Mouse (Mus musculus): Measurements from ENCODE around the gene Gna11. TPM values are rescaled to one million over a fixed set of nuclear protein-coding genes. Genes with fewer than 3 reads are reported as not detected.
A peak's percentile ranks its signal among the peaks of the same experiment; 100 is the strongest.

The Gna11 gene
- polyA plus RNA-seq, 1 experiment from 2014 or later, result 76.9 TPM

DNA sequence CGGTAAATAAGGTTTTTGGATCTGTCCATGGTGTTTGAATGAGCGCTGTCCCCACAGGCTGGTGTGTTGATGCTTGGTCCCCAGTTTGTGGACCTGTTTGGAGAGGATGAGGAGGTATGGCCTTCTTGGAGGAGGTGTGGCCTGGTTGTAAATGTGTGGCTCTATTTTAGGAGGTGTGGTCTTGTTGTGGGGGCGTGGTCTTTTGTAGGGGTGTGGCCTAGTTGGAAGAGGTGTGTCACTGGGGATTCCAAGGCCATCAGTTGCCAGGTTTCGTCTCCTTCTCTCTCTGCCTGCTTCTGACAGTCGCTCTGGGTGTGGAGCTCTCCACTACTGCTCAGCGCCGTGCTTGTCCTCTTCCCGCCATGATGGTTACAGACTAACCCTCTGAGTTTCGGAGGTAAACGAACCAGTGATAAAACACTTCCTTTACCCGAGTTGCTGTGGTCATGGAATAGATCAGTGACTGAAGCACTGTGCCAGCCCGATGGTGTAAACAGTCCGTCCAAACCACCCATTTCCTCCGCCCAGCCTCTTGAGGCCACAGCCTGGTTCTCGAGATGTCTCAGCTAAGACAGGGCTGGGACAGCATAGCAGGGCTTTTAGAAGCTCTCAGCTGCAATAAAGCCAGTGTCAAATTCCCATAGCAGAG lies 39.9 kb downstream of the Gna11 start:
- H3K27me3 ChIP-seq (ENCODE audit: insufficient read depth, poor library complexity, severe bottlenecking), result peaks cover 12% of the 10 kb centered on the region
- H3K4me1 ChIP-seq (replicated peaks), result peaks cover 9% of the 10 kb centered on the region
- DNase-seq (ENCODE audit: low spot score), result no peak
- no peaks in the 10 kb centered on the region for H3K9me3 ChIP-seq
- no peak overlapping the region for H3K27ac ChIP-seq
- H3K36me3 ChIP-seq, result no peaks in the 10 kb centered on the region
- no peak overlapping the region for H3K4me3 ChIP-seq
- 76% methylated on average over 15 of the region's 15 CpGs for WGBS

DNA sequence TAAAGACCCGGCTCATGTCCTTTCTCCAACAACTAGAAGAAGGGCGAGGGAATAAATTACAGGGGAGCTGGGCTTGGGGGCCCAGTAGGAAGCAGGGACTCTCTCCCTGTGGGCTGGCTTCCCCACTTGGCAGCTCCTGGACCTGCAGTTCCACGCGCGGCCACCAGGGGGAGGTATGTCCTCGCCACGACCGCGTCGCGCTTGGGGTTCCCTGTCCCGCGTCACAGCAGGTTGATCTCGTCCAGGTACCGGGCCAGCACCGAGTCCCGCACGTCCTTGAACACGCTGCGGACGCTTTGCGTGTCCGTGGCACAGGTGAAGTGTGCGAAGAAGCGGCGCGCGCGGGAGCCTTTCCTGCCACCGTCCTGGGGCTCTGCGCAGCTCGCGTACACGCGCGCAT lies 42.3 kb downstream of the Gna11 start:
- Histone ChIP-seq H3K36me3 (no peaks in the 10 kb centered on the region), H3K4me1 (replicated peaks) (peaks cover 26% of the 10 kb centered on the region), H3K4me3 (peak overlapping the region; percentile 46), H3K27me3 (ENCODE audit: insufficient read depth, poor library complexity, severe bottlenecking) (peaks cover 12% of the 10 kb centered on the region), H3K9me3 (no peaks in the 10 kb centered on the region), H3K27ac (peak overlapping the region; percentile 10; the same call in 1 of the 2 replicates)
- WGBS, result 11% methylated on average over 36 of the region's 36 CpGs
- DNase-seq (ENCODE audit: low spot score), result peak; percentile 86

DNA sequence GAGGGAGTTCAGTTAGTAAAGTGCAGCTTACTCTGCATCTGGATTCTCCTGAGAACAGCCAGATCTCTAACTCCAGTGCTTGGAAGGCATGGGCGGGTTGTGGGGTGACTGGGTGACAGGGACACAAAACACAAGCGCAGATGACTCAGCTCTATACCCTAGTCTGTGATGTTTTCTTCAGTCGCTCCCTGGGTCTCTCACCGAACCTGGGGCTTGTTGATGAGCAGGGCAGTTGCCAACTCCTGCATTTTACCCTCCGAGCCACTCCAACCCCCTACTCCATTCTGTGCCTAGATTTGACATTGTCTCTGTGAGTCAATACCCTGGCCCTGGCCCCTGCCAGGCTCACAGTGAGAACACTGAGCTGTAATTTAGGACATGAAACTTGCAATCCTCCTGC lies 43.1 kb downstream of the Gna11 start:
- WGBS, result 86% methylated on average over 5 of the region's 5 CpGs
- no peak overlapping the region for H3K27ac ChIP-seq
- DNase-seq (ENCODE audit: low spot score), result no peak
- H3K27me3 ChIP-seq (ENCODE audit: insufficient read depth, poor library complexity, severe bottlenecking), result peaks cover 12% of the 10 kb centered on the region
- no peaks in the 10 kb centered on the region for H3K36me3 ChIP-seq
- H3K4me3 ChIP-seq, result no peak overlapping the region
- H3K9me3 ChIP-seq, result no peaks in the 10 kb centered on the region
- H3K4me1 ChIP-seq (replicated peaks), result peaks cover 33% of the 10 kb centered on the region

DNA sequence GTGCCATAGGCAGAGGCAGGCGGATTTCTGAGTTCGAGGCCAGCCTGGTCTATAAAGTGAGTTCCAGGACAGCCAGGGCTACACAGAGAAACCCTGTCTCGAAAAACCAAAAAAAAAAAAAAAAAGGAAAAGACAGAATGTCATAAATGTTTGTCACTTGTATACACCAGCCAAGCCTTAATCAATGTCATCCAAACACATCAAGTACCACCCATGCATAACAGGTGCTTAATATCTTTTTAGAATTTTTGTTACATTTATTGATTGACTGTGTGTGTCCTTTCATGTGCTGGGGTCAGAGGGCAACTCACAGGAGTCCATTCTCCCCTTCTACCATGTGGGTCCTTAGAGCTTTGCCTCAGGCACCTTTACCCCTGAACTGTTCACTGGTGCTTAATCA lies 45.0 kb downstream of the Gna11 start, which contains the start of gene S1pr4:
Gene S1pr4, minus strand, starts transcription at position 101 of the 400 bp plus-strand sequence.
- DNase-seq (ENCODE audit: low spot score), result no peak
- no peaks in the 10 kb centered on the region for H3K9me3 ChIP-seq
- WGBS, result 80% methylated on average over 3 of the region's 3 CpGs
- peaks cover 12% of the 10 kb centered on the region for H3K27me3 ChIP-seq (ENCODE audit: insufficient read depth, poor library complexity, severe bottlenecking)
- peaks cover 35% of the 10 kb centered on the region for H3K4me1 ChIP-seq (replicated peaks)
- no peaks in the 10 kb centered on the region for H3K36me3 ChIP-seq
- H3K4me3 ChIP-seq, result 0 out of 2 replicates have a peak within 1 kb of the TSS, but pooled peaks have one; percentile 7
- H3K27ac ChIP-seq, result peak within 1 kb of the TSS; percentile 41; the same call in 1 of the 2 replicates

DNA sequence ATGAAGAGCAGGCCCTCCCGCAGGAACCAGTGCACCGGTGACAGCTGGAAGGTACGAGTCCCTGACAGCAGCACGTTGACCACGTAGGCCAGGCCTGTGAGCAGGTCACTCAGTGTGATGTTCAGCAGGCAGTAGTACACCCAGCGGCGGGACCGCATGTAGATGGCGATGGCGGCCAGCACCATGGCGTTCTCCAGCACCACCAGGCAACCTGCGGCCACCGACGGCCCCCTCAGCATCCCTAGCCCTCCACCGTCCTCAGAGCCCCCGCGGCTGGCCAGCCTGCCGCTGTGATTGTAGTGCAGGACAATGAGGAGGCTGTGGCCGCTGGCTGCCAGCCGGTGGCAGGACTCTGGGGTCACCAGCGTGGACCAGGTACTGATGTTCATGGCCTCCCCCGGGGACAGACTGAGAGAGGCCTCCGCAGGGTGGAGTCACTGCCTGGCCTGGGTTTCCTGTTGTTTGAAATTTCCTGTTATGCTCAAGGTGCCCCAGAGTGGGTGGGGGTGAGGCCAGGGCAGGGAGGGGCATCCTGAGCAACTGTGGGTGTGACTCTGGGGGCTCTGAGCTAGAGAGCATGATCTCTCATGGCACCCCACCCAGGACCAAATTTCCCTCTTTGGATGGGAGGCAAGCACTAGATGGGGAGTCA lies 45.6 kb downstream of the Gna11 start:
- Histone ChIP-seq H3K27ac (peak overlapping the region; percentile 41; the same call in 1 of the 2 replicates), H3K4me3 (0 out of 2 replicates have a peak overlapping the region, but pooled peaks have one; percentile 7), H3K27me3 (ENCODE audit: insufficient read depth, poor library complexity, severe bottlenecking) (peaks cover 12% of the 10 kb centered on the region), H3K4me1 (replicated peaks) (peaks cover 42% of the 10 kb centered on the region), H3K36me3 (no peaks in the 10 kb centered on the region), H3K9me3 (no peaks in the 10 kb centered on the region)
- DNase-seq (ENCODE audit: low spot score), result no peak
- WGBS, result 76% methylated on average over 23 of the region's 23 CpGs

DNA sequence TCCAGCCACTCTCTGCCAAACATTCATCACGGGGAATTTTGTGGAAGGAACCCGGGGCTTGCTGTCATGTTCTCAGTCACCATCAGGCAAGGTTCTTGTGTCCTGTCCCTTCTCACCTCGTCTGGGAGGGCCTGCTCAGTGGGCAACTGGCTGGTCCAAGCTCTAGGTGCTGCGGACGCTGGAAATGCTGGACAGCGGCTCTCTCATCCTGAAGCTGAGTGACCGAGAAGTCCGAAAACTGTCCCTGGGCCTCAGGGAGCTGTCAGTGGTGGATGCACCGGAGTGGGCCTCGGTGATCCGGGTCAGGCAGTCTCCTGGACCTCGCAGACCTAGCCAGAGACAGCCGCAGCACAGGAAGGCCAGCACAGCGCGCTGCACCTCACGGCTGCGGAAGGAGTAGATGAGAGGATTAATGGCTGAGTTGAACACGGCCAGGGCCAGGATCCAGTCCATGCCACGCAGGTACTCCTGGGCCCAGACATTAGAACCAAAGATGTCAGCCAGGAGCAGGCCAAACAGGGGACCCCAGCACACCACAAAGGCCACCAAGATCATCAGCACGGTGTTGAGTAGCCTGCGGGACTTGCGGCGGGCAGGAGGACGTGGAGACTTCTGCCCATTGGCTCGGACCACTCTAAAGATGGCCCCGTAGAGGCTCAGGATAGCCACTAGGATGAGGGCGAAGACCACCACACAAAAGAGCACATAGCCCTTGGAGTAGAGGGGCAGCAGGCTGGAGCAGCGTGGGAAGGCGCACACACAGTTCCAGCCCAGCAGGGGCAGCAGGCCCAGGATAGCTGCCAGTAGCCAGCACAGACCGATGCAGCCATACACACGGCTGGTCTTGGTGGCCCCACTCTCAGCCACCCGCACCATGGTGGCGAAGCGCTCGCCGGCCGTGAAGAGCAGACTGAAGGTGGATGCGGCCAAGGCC lies 46.4 kb downstream of the Gna11 start:
- Histone ChIP-seq H3K4me1 (replicated peaks) (peaks cover 50% of the 10 kb centered on the region), H3K36me3 (peaks cover 6% of the 10 kb centered on the region), H3K27me3 (ENCODE audit: insufficient read depth, poor library complexity, severe bottlenecking) (peaks cover 8% of the 10 kb centered on the region), H3K9me3 (no peaks in the 10 kb centered on the region), H3K27ac (no peak overlapping the region), H3K4me3 (peak overlapping the region; percentile 7; the same call in 1 of the 2 replicates)
- no peak for DNase-seq (ENCODE audit: low spot score)
- WGBS, result 88% methylated on average over 38 of the region's 38 CpGs

DNA sequence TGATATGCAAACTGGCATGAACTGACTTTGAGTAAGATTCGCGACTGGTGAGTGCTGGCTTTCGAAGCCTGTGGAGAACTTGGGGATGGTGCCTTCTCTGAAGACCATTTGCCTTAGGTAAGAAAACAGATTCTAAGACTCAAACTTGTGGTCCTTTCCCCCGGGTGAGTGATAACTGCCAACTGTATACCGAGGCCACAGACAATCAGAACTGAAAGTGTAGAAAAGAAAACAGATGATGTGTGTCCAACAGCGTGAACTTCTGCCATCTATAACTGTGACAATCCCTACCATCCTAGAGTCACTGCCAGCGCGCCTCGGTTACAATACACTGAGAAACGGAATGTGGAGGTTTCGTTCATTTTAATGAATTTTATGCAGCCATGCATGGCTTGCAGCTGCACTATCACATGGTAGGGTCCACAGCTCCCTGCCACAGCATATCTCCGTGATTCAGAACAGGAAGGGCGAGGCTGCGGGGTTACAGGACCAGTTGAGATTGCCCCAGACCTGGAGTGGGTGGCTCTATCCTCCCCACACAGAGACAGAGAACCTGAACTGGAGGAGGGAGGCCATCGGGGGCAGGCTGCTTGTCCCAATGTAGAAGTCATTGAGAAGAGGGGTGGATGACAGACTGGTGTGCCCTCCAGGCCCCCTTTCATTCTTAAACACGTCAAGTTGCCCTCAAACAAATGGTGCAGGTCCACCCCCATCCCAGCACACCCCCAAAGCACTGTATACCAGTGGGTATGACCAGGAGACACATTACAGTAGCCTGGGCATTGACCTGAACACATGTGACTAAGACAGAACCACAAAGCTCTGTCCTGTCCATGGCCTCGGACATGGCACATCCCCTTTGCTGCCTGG lies 47.4 kb downstream of the Gna11 start:
- H3K27ac ChIP-seq, result 0 out of 2 replicates have a peak overlapping the region, but pooled peaks have one; percentile 85
- no peak for DNase-seq (ENCODE audit: low spot score)
- no peaks in the 10 kb centered on the region for H3K27me3 ChIP-seq (ENCODE audit: insufficient read depth, poor library complexity, severe bottlenecking)
- peaks cover 16% of the 10 kb centered on the region for H3K36me3 ChIP-seq
- peak overlapping the region; percentile 84 for H3K4me3 ChIP-seq
- peaks cover 49% of the 10 kb centered on the region for H3K4me1 ChIP-seq (replicated peaks)
- WGBS, result 86% methylated on average over 17 of the region's 17 CpGs
- H3K9me3 ChIP-seq, result no peaks in the 10 kb centered on the region

DNA sequence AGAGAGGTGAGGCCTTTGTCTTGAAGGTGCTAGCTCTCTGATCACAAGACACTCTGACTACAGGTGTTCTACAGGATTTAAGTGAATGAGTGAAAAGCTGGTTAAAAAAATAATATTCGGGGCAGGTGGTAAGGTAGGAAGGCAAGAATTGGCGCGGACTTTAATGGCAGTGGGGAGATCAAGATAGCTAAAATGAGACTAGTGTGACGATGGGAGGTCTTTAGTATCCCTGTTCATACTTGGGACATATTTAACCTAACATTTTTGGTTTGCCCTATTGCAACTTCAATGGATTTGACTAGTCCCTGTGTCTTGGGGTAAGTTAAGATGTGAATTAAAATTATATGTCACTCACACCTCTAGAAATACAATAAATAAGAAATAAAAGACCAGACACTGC lies 48.0 kb downstream of the Gna11 start:
- Histone ChIP-seq H3K4me3 (peak overlapping the region; percentile 84), H3K27ac (peak overlapping the region; percentile 85), H3K9me3 (no peaks in the 10 kb centered on the region), H3K36me3 (peaks cover 22% of the 10 kb centered on the region), H3K27me3 (ENCODE audit: insufficient read depth, poor library complexity, severe bottlenecking) (no peaks in the 10 kb centered on the region), H3K4me1 (replicated peaks) (peaks cover 48% of the 10 kb centered on the region)
- WGBS, result 39% methylated on average over 4 of the region's 4 CpGs
- DNase-seq (ENCODE audit: low spot score), result no peak

DNA sequence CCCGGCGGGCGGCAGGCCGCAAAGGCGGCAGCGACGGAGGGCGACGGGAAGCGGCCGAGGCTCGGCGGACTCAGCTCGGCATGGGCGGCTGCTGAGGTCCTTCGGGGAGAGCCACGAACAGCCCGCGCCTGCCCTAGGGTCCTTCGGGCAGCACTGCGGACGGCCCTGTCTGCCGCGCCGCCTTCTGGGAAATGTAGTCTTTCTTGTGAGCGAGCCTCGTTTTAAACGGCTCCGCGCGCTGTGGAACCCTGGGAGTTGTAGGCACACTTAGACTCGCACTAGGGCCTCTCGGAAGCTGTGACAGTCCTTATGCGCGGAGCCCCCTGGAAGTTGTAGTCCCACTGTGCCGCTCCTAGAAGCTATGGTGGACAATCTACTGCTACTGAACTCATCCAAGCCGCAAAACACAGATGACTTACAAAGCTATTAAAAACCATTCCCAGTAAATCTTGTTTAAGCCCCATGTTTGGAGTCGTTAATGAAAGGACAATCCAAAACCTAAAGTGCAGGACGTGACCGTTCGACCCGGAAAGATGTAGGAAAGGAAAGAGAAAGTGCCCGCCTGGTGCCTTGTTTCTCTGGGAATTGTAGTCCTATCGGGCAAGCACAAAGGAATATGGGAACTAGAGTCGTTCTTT lies 48.6 kb downstream of the Gna11 start, which contains the start of gene Ncln:
Gene Ncln, minus strand, starts transcription at position 129 of the 638 bp plus-strand sequence.
- peak within 1 kb of the TSS; percentile 84 for H3K4me3 ChIP-seq
- no peaks in the 10 kb centered on the region for H3K27me3 ChIP-seq (ENCODE audit: insufficient read depth, poor library complexity, severe bottlenecking)
- WGBS, result under 1% methylated on average over 45 of the region's 45 CpGs
- DNase-seq (ENCODE audit: low spot score), result peak; percentile 98
- peak within 1 kb of the TSS; percentile 85 for H3K27ac ChIP-seq
- peaks cover 28% of the 10 kb centered on the region for H3K36me3 ChIP-seq
- peaks cover 48% of the 10 kb centered on the region for H3K4me1 ChIP-seq (replicated peaks)
- no peaks in the 10 kb centered on the region for H3K9me3 ChIP-seq

DNA sequence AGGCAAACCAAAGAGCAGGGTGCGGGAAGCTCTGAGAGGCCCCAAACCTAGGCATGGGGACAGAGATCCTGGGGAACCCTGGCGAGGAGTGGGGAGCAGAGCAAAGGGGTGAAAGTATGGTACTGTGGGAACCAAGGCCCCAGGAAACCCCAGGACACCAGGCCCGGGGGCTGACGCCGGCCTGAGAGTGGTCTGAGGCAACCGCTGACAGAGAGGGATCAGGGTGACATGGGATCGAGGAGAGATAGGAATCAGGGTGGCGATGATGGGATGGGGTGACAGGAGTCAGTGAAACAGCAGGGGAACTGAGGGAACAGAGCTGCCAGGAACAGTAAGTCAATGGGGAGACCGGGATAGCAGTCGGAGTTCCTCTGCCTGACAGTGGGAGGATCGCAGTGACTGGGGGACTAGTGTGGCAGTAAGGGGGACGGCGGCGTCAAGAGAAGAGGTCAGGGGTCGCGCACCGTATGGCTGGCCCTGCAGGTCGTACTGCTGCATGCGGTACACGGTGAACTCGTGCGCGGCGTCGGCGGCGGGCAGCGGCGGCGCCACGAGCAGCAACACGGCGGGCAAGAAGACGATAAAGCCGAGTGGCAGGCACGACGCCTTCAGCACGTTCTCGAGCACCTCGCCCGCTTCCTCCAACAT lies 49.2 kb downstream of the Gna11 start:
- 3% methylated on average over 41 of the region's 41 CpGs for WGBS
- Histone ChIP-seq H3K27me3 (ENCODE audit: insufficient read depth, poor library complexity, severe bottlenecking) (no peaks in the 10 kb centered on the region), H3K4me3 (peak overlapping the region; percentile 84), H3K4me1 (replicated peaks) (peaks cover 48% of the 10 kb centered on the region), H3K9me3 (no peaks in the 10 kb centered on the region), H3K36me3 (peaks cover 35% of the 10 kb centered on the region), H3K27ac (peak overlapping the region; percentile 85)
- DNase-seq (ENCODE audit: low spot score), result no peak

DNA sequence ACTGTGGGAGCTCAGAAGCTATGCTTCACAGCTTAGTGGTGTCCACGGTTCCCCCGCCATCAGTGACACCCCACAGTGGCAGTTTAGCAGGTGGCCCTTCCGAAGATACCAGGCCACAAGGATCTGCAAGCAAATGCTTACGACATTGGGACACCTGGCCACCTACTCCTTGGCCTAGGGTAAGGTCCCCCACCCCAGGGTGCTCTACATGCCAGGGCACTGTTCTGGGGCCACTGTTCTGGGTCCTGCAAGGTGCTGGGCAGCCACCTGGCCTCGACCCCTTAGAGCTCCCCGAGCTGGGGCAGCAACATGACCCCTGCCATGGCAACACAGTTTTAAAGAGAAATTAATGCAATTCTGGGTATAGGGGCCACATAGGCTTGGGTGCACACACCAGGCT lies 49.8 kb downstream of the Gna11 start:
- H3K4me1 ChIP-seq (replicated peaks), result peaks cover 48% of the 10 kb centered on the region
- H3K9me3 ChIP-seq, result no peaks in the 10 kb centered on the region
- no peak for DNase-seq (ENCODE audit: low spot score)
- H3K27ac ChIP-seq, result peak overlapping the region; percentile 85
- H3K36me3 ChIP-seq, result peaks cover 41% of the 10 kb centered on the region
- no peaks in the 10 kb centered on the region for H3K27me3 ChIP-seq (ENCODE audit: insufficient read depth, poor library complexity, severe bottlenecking)
- peak overlapping the region; percentile 84 for H3K4me3 ChIP-seq
- 78% methylated on average over 6 of the region's 6 CpGs for WGBS
